Mouse (Mus musculus) C2C12 (cell line): ENCODE data around the gene Slc44a4. TPM values are rescaled to one million over a fixed set of nuclear protein-coding genes. Genes with fewer than 3 reads are reported as not detected.

Experiments used
- H3K27me3 ChIP-seq: one replicate; pipeline ENCODE4 v1.6.1; 2011; ENCODE audit not compliant: control insufficient read depth, insufficient read depth, insufficient read length
- H3K36me3 ChIP-seq: one replicate; pipeline ENCODE4 v1.6.1; 2011; ENCODE audit not compliant: control insufficient read depth, insufficient read depth
- H3K4me3 ChIP-seq: one replicate; pipeline ENCODE4 v1.5.1; 2011; ENCODE audit warnings: mild to moderate bottlenecking, control low read depth; ENCODE audit not compliant: poor library complexity, insufficient read depth, severe bottlenecking
- H3K79me2 ChIP-seq: one replicate; pipeline ENCODE4 v1.6.1; 2011; ENCODE audit not compliant: control insufficient read depth, insufficient read depth
- H3K79me3 ChIP-seq: one replicate; pipeline ENCODE4 v1.6.1; 2011; ENCODE audit warnings: low read depth, control low read depth
- H3ac ChIP-seq: one replicate; pipeline ENCODE3; 2011; ENCODE audit warnings: low read depth; ENCODE audit not compliant: control insufficient read depth, insufficient read length
- CEBPB ChIP-seq: IDR thresholded peaks from one replicate; pipeline ENCODE4 v1.6.1; 2011; ENCODE audit warnings: low read depth, mild to moderate bottlenecking, control low read depth, moderate library complexity
- CTCF ChIP-seq: IDR thresholded peaks from one replicate; pipeline ENCODE4 v1.5.1; 2011; ENCODE audit not compliant: control insufficient read depth, insufficient read depth, insufficient read length
- FOSL1 ChIP-seq: IDR thresholded peaks from one replicate; pipeline ENCODE4 v1.8.0; 2011; ENCODE audit warnings: mild to moderate bottlenecking, low read length; ENCODE audit not compliant: poor library complexity, insufficient read depth, severe bottlenecking
- MAX ChIP-seq: IDR thresholded peaks from one replicate; pipeline ENCODE4 v1.6.1; 2011; ENCODE audit warnings: mild to moderate bottlenecking, control low read depth
- MYOD1 ChIP-seq: IDR thresholded peaks from one replicate; pipeline ENCODE4 v1.6.1; 2011; ENCODE audit warnings: low read depth; ENCODE audit not compliant: control insufficient read depth, insufficient read length
- MYOG ChIP-seq: IDR thresholded peaks from one replicate; pipeline ENCODE4 v1.6.1; 2011; ENCODE audit not compliant: control insufficient read depth, insufficient read length; ENCODE audit errors: extremely low read depth
- USF1 ChIP-seq: IDR thresholded peaks from one replicate; pipeline ENCODE4 v1.6.1; 2011; ENCODE audit warnings: low read depth, mild to moderate bottlenecking, control low read depth, moderate library complexity
- polyA plus RNA-seq: library from polyadenylated mRNA; unstranded; fragments of >200 nt; fragmentation: generic; extraction: Trizol; gene quantifications from one replicate; pipeline ENCODE4 v1.2.1, GENCODE M21; 2012; ENCODE audit warnings: missing spikeins

Slc44a4 gene
- polyA plus RNA-seq, 1 experiment: 0.06 TPM

DNA sequence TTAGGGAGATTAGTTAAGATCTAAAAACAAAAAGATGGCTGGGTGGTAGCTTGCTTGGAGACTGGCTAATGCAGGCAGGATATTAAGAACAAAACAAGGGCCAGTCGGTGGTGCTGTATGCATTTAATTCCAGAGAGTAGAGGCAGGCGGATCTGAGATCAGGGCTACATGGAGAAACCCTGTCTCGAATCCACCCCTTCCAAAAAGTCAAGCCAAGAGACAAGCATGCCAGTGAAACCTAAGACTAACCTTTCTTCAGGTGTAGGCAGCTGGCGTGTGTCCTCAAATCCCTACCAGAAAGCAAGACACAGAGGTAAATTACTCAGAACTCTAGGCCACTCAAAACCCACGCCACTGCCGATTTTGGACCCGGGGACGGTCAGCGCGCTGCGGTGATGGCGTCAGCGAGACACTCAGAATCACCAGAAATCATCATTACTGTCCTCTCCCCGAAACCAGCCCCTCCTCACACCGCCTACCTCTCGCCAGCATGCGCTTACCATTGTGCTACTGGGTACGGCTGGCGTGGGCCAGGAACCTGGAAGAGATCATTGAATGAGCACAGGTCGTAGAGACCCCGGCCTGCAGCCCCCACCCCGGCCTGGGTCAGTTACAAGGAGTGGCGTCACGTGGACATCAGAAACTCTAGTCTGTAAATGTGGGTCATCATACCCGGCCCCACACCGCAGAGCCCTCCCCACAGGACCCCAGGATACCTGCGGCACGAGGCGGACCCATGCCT lies 37.5 kb downstream of the Slc44a4 start:
- Histone ChIP-seq H3ac (peak overlapping the region; percentile 97), H3K36me3 (peaks cover 28% of the 10 kb centered on the region), H3K79me3 (peaks cover 22% of the 10 kb centered on the region), H3K79me2 (peaks cover 30% of the 10 kb centered on the region), H3K27me3 (no peaks in the 10 kb centered on the region), H3K4me3 (peak overlapping the region; percentile 100)
- no peak for TF ChIP-seq MYOD1
- no peak for TF ChIP-seq MYOG
- TF ChIP-seq CTCF: no peak
- peak; percentile 61 for TF ChIP-seq USF1
- TF ChIP-seq FOSL1: no peak

DNA sequence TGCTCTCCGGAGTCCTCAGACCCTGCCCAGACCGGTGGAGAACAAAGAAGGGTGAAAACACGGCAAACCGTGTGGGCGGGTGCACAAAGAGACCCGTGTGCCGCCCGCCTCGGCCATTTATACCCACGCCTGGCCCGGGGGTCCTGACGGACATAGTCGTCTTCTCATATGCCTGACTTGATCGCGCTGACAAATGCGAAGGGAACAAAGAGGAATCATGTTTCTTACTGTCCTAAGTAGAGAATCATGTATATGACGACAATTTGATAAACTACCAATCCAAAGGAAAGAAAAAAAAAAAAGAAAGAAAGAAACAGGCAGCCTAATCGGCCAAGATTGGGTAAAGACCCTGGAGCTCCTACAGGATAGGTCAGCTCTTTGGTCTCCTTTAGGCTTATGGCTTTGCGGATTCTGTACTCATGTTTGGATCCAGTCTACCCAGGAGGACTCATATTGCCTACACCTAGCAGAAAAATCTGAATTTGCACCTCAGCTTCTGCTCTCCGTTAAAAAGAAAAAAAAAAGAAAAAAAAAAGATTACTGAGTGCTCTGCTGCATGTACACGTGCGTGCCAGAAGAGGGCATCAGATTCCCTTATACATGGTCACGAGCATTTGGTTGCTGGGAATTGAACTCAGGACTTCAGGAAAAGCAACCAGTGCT lies 38.2 kb downstream of the Slc44a4 start:
- H3K79me3 ChIP-seq: peaks cover 22% of the 10 kb centered on the region
- H3K36me3 ChIP-seq: peaks cover 28% of the 10 kb centered on the region
- peak overlapping the region; percentile 100 for H3K4me3 ChIP-seq
- TF ChIP-seq MYOD1 (no peak), FOSL1 (no peak), MAX (peak; percentile 97), CTCF (peak; percentile 19), USF1 (peak; percentile 12), MYOG (no peak), CEBPB (no peak)
- H3ac ChIP-seq: peak overlapping the region; percentile 97
- no peaks in the 10 kb centered on the region for H3K27me3 ChIP-seq
- peaks cover 30% of the 10 kb centered on the region for H3K79me2 ChIP-seq

DNA sequence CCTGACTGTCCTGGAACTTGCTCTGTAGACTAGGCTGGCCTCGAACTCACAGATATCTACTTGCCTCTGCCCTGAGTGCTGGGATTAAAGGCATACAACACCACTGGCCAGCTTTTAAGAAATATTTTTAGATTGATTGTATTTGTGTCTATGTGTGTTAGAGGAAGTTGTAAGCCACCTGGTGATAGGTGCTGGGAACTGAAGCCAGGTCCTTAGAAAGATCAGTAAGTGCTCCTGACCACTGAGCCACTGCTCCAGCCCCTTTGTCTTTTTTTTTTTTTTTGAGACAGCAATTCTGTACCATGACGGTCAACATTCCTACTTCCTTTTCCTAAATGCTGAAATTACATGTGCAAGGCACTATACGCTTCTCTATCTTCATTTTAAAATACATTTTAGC lies 39.0 kb downstream of the Slc44a4 start:
- H3K4me3 ChIP-seq: peak overlapping the region; percentile 100
- TF ChIP-seq FOSL1: no peak
- TF ChIP-seq MAX: no peak
- TF ChIP-seq CEBPB: no peak
- no peak for TF ChIP-seq MYOD1
- no peak for TF ChIP-seq MYOG
- TF ChIP-seq CTCF: no peak
- H3K79me3 ChIP-seq: peaks cover 22% of the 10 kb centered on the region
- H3ac ChIP-seq: no peak overlapping the region
- H3K79me2 ChIP-seq: peaks cover 30% of the 10 kb centered on the region
- H3K27me3 ChIP-seq: no peaks in the 10 kb centered on the region
- H3K36me3 ChIP-seq: peaks cover 28% of the 10 kb centered on the region

DNA sequence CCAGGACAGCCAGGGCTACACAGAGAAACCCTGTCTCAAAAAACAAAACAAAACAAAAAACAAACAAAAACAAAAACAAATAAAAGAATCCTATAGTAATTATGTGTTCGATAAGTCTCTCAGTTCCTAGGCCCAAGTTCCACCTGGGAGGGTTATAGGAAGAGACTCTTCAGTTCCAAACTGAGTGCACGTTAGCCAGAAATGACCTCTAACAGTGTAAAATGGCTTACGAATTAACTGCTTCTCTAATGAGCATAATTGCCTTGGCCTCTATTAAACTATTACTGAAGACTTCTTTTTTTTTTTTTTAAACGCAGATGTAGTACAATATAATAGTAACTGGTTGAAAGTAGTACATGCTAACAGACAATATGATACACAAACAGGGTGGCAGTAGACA lies 39.6 kb downstream of the Slc44a4 start:
- no peak overlapping the region for H3K4me3 ChIP-seq
- H3K79me2 ChIP-seq: peaks cover 30% of the 10 kb centered on the region
- peaks cover 28% of the 10 kb centered on the region for H3K36me3 ChIP-seq
- no peak overlapping the region for H3ac ChIP-seq
- peaks cover 22% of the 10 kb centered on the region for H3K79me3 ChIP-seq
- TF ChIP-seq FOSL1 (no peak), CEBPB (no peak), MYOD1 (no peak), MAX (no peak), CTCF (no peak), USF1 (no peak), MYOG (no peak)
- H3K27me3 ChIP-seq: no peaks in the 10 kb centered on the region

DNA sequence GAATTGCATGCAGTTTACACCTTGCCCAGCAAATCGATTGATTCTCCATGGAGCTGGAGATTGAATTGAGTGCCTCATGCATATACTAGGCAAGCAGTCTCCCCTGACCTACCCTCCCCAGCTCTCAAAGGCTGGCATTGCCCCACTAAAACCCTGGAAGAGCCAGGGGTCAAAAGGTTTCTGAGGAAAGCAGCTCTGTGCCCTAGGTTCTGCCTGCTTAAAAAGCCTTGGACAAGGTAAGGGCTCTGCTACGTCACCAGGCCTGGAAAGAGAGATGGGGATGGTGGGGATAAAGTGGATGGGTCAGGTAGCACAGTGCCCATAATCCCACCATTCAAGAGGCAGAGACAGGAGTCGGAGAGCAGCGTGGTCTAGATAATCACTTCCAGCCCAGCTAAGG lies 40.6 kb downstream of the Slc44a4 start:
- TF ChIP-seq MAX (no peak), MYOD1 (no peak), USF1 (no peak), FOSL1 (no peak), MYOG (no peak), CEBPB (no peak), CTCF (no peak)

More for the DNA sequence above, 40.6 kb downstream of the Slc44a4 start:
- Histone ChIP-seq H3K36me3 (peaks cover 22% of the 10 kb centered on the region), H3K79me3 (peaks cover 22% of the 10 kb centered on the region), H3K27me3 (no peaks in the 10 kb centered on the region), H3K79me2 (peaks cover 26% of the 10 kb centered on the region), H3ac (no peak overlapping the region), H3K4me3 (no peak overlapping the region)
